Mouse (Mus musculus) spleen, adult 2 months (tissue): Measurements from ENCODE around the gene Fetub.

ENCODE experiments used
- CTCF ChIP-seq: fragments of 200-500 bp; IDR thresholded peaks from 2 replicates; pipeline ENCODE4 v1.5.1; 2011; ENCODE audit warnings: mild to moderate bottlenecking, inconsistent platforms; ENCODE audit not compliant: insufficient read depth, insufficient read length, insufficient replicate concordance; ENCODE audit errors: extremely low read depth
- POLR2A ChIP-seq: fragments of 200-500 bp; IDR thresholded peaks from 2 replicates; pipeline ENCODE4 v1.6.1; 2011; ENCODE audit warnings: low read depth, low read length, inconsistent platforms

- TF ChIP-seq CTCF = no peak
- no peak for TF ChIP-seq POLR2A
Observed at GRCm38 (mm10) chr16:22899866-22900570, 18.1 kb upstream of the Fetub start.
